Mouse (Mus musculus): ENCODE results near the gene Ooep.

DNA sequence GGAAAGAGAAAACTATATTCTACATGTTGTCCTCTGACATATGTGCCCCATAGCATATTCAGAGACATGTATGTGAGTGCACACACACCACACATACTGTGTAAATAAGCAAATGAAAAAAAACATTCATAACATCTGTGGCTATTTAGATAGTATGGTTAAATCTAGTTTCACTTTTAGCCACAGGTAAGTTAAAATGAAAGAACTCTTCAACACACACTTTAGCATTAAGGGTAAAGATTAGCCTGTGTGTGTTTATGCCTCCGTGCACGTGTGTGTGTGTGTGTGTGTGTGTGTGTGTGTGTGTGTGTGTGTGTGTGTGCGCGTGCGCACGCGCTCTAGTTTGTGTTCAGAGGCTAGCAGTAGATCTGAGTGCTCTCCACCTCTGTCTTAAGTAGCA lies 23.1 kb upstream of the Ooep start:
- TF ChIP-seq POLR2A (IDR thresholded peaks at IDR 0.05; ENCODE audit: low read depth, low read length) (no peak), CTCF (IDR thresholded peaks at IDR 0.05; ENCODE audit: borderline replicate concordance, insufficient read depth, low read length) (no peak)
